Mouse (Mus musculus) MEL (cell line): ENCODE measurements around the gene Zfp106.

Source experiments
- CTCF ChIP-seq, 3 experiments: IDR thresholded peaks in 2 of 3; conservative IDR thresholded peaks in 1 of 3; 2 replicates each; pipeline ENCODE4 v1.5.1; 2011 to 2012; ENCODE audit warnings: low read length in 3 of 3, low read depth in 2 of 3, mild to moderate bottlenecking in 2 of 3, improper control_type of control experiment in 1 of 3, inconsistent platforms in 1 of 3, mixed read lengths in 1 of 3, moderate library complexity in 1 of 3; ENCODE audit not compliant: control insufficient read depth in 1 of 3, insufficient read depth in 1 of 3, poor library complexity in 1 of 3, severe bottlenecking in 1 of 3
- GABPA ChIP-seq: IDR thresholded peaks from 2 replicates; pipeline ENCODE4 v1.6.1; 2012; ENCODE audit warnings: low read depth, mild to moderate bottlenecking, inconsistent platforms, low read length, improper control_type of control experiment, moderate library complexity
- GATA1 ChIP-seq: IDR thresholded peaks from 2 replicates; pipeline ENCODE4 v1.6.1; 2011; ENCODE audit warnings: low read depth, low read length, improper control_type of control experiment
- KAT2A ChIP-seq: conservative IDR thresholded peaks from 2 replicates; pipeline ENCODE4 v1.6.1; 2012; ENCODE audit warnings: low read depth, low read length, improper control_type of control experiment, inconsistent platforms
- MAX ChIP-seq: IDR thresholded peaks from 2 replicates; pipeline ENCODE4 v1.6.1; 2011; ENCODE audit warnings: low read length, improper control_type of control experiment
- MEF2A ChIP-seq: IDR thresholded peaks from 2 replicates; pipeline ENCODE4 v1.6.1; 2014; ENCODE audit warnings: low read depth, mild to moderate bottlenecking, inconsistent platforms, low read length, improper control_type of control experiment; ENCODE audit not compliant: poor library complexity, insufficient replicate concordance, severe bottlenecking; ENCODE audit errors: extremely low read depth
- NELFE ChIP-seq: IDR thresholded peaks from 2 replicates; pipeline ENCODE4 v1.6.1; 2011; ENCODE audit warnings: low read depth, low read length, improper control_type of control experiment
- NRF1 ChIP-seq: IDR thresholded peaks from 2 replicates; pipeline ENCODE4 v1.6.1; 2014; ENCODE audit warnings: low read depth, mild to moderate bottlenecking, inconsistent platforms, low read length, improper control_type of control experiment, moderate library complexity; ENCODE audit not compliant: poor library complexity, insufficient read depth, severe bottlenecking
- POLR2A ChIP-seq, 2 experiments: IDR thresholded peaks; 2 replicates each; pipeline ENCODE4 v1.6.1; 2011 to 2012; ENCODE audit warnings: low read length in 2 of 2, mild to moderate bottlenecking in 2 of 2, control low read depth in 1 of 2, improper control_type of control experiment in 1 of 2, low read depth in 1 of 2, moderate library complexity in 1 of 2; ENCODE audit not compliant: control insufficient read depth in 1 of 2, insufficient read depth in 1 of 2, poor library complexity in 1 of 2
- SMC3 ChIP-seq: IDR thresholded peaks from 2 replicates; pipeline ENCODE4 v1.6.1; 2011; ENCODE audit warnings: low read depth, low read length, improper control_type of control experiment
- TBP ChIP-seq: IDR thresholded peaks from 2 replicates; pipeline ENCODE4 v1.8.0; 2011; ENCODE audit warnings: low read depth, low read length, improper control_type of control experiment
- TCF12 ChIP-seq: IDR thresholded peaks from 2 replicates; pipeline ENCODE4 v1.6.1; 2014; ENCODE audit warnings: low read depth, mild to moderate bottlenecking, inconsistent platforms, low read length, improper control_type of control experiment, moderate library complexity
- ZMIZ1 ChIP-seq: IDR thresholded peaks from 2 replicates; pipeline ENCODE4 v1.6.1; 2012; ENCODE audit warnings: low read depth, mild to moderate bottlenecking, inconsistent platforms, low read length, improper control_type of control experiment, moderate library complexity

- TF ChIP-seq NRF1 (no peak), MEF2A (no peak), POLR2A (IDR thresholded peaks at IDR 0.05; ENCODE audit: control insufficient read depth in 1 of 2, insufficient read depth in 1 of 2, low read depth in 1 of 2, low read length in 2 of 2, poor library complexity in 1 of 2) (0 out of 4 replicates have a peak, but pooled peaks of 1 of the 2 experiments have one; percentile 18), NELFE (no peak), KAT2A (no peak), TCF12 (peak; percentile 88), CTCF (IDR thresholded peaks at IDR 0.05 in 2 of 3, conservative IDR thresholded peaks at IDR 0.05 in 1 of 3; ENCODE audit: control insufficient read depth in 1 of 3, insufficient read depth in 1 of 3, low read depth in 2 of 3, low read length in 3 of 3, poor library complexity in 1 of 3, severe bottlenecking in 1 of 3) (no peak), TBP (no peak; the same call in none of the 2 replicates), SMC3 (no peak), MAX (no peak), GATA1 (peak; percentile 97), GABPA (no peak), ZMIZ1 (no peak)
These were observed 12.3 kb upstream of the Zfp106 start for GRCm38 (mm10) chr2:120575978-120576377.
